Comparison of ENCODE assay signal across 21 mouse cellular contexts in the genomic region with DNA sequence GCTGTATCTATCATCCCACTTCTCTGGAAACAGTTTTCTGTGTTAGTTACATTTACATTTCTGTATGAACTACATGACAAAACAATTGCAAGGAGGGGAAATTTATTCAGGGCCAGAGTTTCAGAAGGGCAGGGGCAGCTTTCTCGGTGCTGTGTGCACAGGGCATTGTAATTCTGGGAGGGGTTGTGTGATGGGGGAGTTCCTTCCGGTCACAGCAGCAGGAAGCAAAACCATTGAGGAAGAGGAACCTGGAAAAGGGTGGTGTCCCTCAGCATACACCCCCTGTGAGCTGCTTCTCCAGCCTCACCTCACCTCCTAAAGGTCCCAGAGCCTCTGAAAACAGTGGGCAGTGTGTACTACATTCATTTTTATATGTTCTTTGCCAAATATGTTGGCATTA. TPM values are rescaled to one million over a fixed set of nuclear protein-coding genes. Genes with fewer than 3 reads are reported as not detected.
DNase-seq lines count a peak whose midpoint lies in the region; ATAC-seq and TF ChIP-seq lines count a peak whose summit lies in the region.
"Had no signal": no experiment of that assay in that cellular context is flagged by ENCODE, and none has a peak within 500 bp of the region (broad histone marks: within the 10 kb centered on the region; RNA-seq: fewer than 3 reads in every experiment).

No protein-coding gene starts in this region.

- H3K36me3 ChIP-seq in lung, postnatal 0 days (ENCODE audit: insufficient read depth, low read length): no peaks in the 10 kb centered on the region
- H3K36me3 ChIP-seq in splenic B cell, adult 2 months (ENCODE audit: control insufficient read depth, insufficient read depth, low read length, poor library complexity, severe bottlenecking): no peaks in the 10 kb centered on the region
- H3K36me3 ChIP-seq in forebrain, postnatal 0 days (ENCODE audit: insufficient read depth): no peaks in the 10 kb centered on the region
- H3K36me3 ChIP-seq: embryonic facial prominence, embryonic 10.5 days; heart, embryonic 10.5 days; limb, embryonic 10.5 days; neural tube, embryonic 12.5 days had no signal

- H3K27ac ChIP-seq in lung, postnatal 0 days (ENCODE audit: low read length): no peak overlapping the region
- no peak overlapping the region for H3K27ac ChIP-seq in forebrain, postnatal 0 days (ENCODE audit: low read depth, low read length)
- H3K27ac ChIP-seq in gastrocnemius, adult 2 months: no peak overlapping the region
- H3K27ac ChIP-seq: embryonic facial prominence, embryonic 10.5 days; heart, embryonic 10.5 days; limb, embryonic 10.5 days; neural tube, embryonic 12.5 days had no signal

- 35% methylated on average over 2 of the region's 2 CpGs for WGBS in lung, postnatal 0 days
- WGBS in forebrain, postnatal 0 days: 48% methylated on average over 2 of the region's 2 CpGs

- no peak for TF ChIP-seq EP300 in lung, postnatal 0 days (IDR thresholded peaks at IDR 0.05)

- H3K27me3 ChIP-seq in lung, postnatal 0 days (replicated peaks; ENCODE audit: insufficient read depth, low read length): no peaks in the 10 kb centered on the region
- H3K27me3 ChIP-seq in splenic B cell, adult 2 months (ENCODE audit: control insufficient read depth, insufficient read depth, low read length, poor library complexity, severe bottlenecking): no peaks in the 10 kb centered on the region
- no peaks in the 10 kb centered on the region for H3K27me3 ChIP-seq in forebrain, postnatal 0 days (ENCODE audit: insufficient read depth, low read length)
- H3K27me3 ChIP-seq: neural tube, embryonic 12.5 days; Patski had no signal

- no peak for DNase-seq in lung, postnatal 0 days (ENCODE audit: low spot score)
- DNase-seq in lung, postnatal 14 days: no peak
- peak; percentile 89 for DNase-seq in ES-CJ7 (ENCODE audit: low read depth, low spot score)
- peak; percentile 40 for DNase-seq in induced T-regulatory cell, adult 2 months (ENCODE audit: low read depth)
- peak; percentile 44 for DNase-seq in splenic B cell, adult 2 months (ENCODE audit: low read depth, low spot score)
- DNase-seq in forebrain, postnatal 0 days: no peak
- no peak for DNase-seq in gastrocnemius, adult 2 months
- DNase-seq: adrenal gland, postnatal 25 days; cerebellum, adult 11 months; cerebellum, postnatal 36 days; gastrocnemius, postnatal 25 days; liver, postnatal 0 days; right cerebral cortex, adult 18-20 months; thymus, postnatal 14 days had no signal

- H3K9ac ChIP-seq in lung, postnatal 0 days (replicated peaks; ENCODE audit: low read depth): no peak overlapping the region
- no peak overlapping the region for H3K9ac ChIP-seq in forebrain, postnatal 0 days
- H3K9ac ChIP-seq: liver, postnatal 0 days; neural tube, embryonic 12.5 days had no signal

- TF ChIP-seq CTCF in lung, postnatal 0 days (IDR thresholded peaks at IDR 0.05): no peak
- no peak for TF ChIP-seq CTCF in forebrain, postnatal 0 days (IDR thresholded peaks at IDR 0.05; ENCODE audit: low read depth)
- TF ChIP-seq CTCF in gastrocnemius, adult 2 months (IDR thresholded peaks at IDR 0.05): no peak

- no peak overlapping the region for H3K4me2 ChIP-seq in lung, postnatal 0 days (replicated peaks; ENCODE audit: low read depth, low read length)
- H3K4me2 ChIP-seq in forebrain, postnatal 0 days (ENCODE audit: low read depth): no peak overlapping the region
- H3K4me2 ChIP-seq: neural tube, embryonic 12.5 days had no signal

- H3K4me3 ChIP-seq in lung, postnatal 0 days (ENCODE audit: low read depth, low read length): no peak overlapping the region
- no peak overlapping the region for H3K4me3 ChIP-seq in forebrain, postnatal 0 days (ENCODE audit: low read depth, low read length)
- H3K4me3 ChIP-seq in gastrocnemius, adult 2 months: no peak overlapping the region
- H3K4me3 ChIP-seq: embryonic facial prominence, embryonic 10.5 days; heart, embryonic 10.5 days; limb, embryonic 10.5 days; neural tube, embryonic 12.5 days had no signal

- H3K4me1 ChIP-seq in lung, postnatal 0 days (ENCODE audit: insufficient read depth, low read depth, low read length): no peaks in the 10 kb centered on the region
- H3K4me1 ChIP-seq in forebrain, postnatal 0 days (ENCODE audit: insufficient read depth): no peaks in the 10 kb centered on the region
- H3K4me1 ChIP-seq: embryonic facial prominence, embryonic 10.5 days; heart, embryonic 10.5 days; neural tube, embryonic 12.5 days had no signal

- intact Hi-C loops in gastrocnemius, adult 2 months (cut with DNase I): no loop called here

- H3K9me3 ChIP-seq in lung, postnatal 0 days (ENCODE audit: low read length): no peaks in the 10 kb centered on the region
- no peaks in the 10 kb centered on the region for H3K9me3 ChIP-seq in forebrain, postnatal 0 days (ENCODE audit: low read length)
- H3K9me3 ChIP-seq: embryonic facial prominence, embryonic 10.5 days; heart, embryonic 10.5 days; limb, embryonic 10.5 days; neural tube, embryonic 12.5 days had no signal

- ATAC-seq in lung, postnatal 0 days: peak; percentile 33; the same call in 1 of the 2 replicates
- ATAC-seq in forebrain, postnatal 0 days: no peak
- ATAC-seq: intestine, embryonic 16.5 days; liver, postnatal 0 days; Patski had no signal

RNA-seq across cellular contexts. Expression of gene Cd86, which starts 9.4 kb away (rescaled TPM):
- polyA plus RNA-seq in lung, postnatal 0 days (2015; fragmentation: Nextera tagmentation; extraction: Ambion mirVana): 1.9 and 2.6 TPM in 2 replicates
- total RNA-seq in forebrain, postnatal 0 days (2014; rRNA removed): 1.6 and 1.7 TPM in 2 replicates
- polyA plus RNA-seq in forebrain, postnatal 0 days (2015; fragmentation: Nextera tagmentation; extraction: Ambion mirVana): 2.0 and 2.1 TPM in 2 replicates
- under 1 TPM; 0.13 to 0.17 TPM for total RNA-seq in gastrocnemius, adult 2 months (2021)
- polyA plus RNA-seq: Patski had no signal

RNA-seq across cellular contexts. Expression of gene Ildr1, which starts 18.5 kb away (rescaled TPM):
- polyA plus RNA-seq in lung, postnatal 0 days (2015; fragmentation: Nextera tagmentation; extraction: Ambion mirVana): 8.8 and 10.7 TPM in 2 replicates
- 0.31 and 0.76 TPM in 2 replicates for total RNA-seq in forebrain, postnatal 0 days (2014; rRNA removed)
- 0.43 and 1.1 TPM in 2 replicates for polyA plus RNA-seq in forebrain, postnatal 0 days (2015; fragmentation: Nextera tagmentation; extraction: Ambion mirVana)
- total RNA-seq in gastrocnemius, adult 2 months (2021): under 1 TPM in 1 of 2 experiments, not detected in 1; 0.14 TPM
- total RNA-seq: adrenal gland, postnatal 25 days had no signal
- polyA plus RNA-seq: heart, postnatal 0 days; neural tube, embryonic 12.5 days; Patski had no signal

Comparison
In these comparisons a context has a peak if more than half of its experiments do, and no peak if none do; other contexts are left out.
1. DNase-seq: peak in ES-CJ7 (single experiment), induced T-regulatory cell, adult 2 months (single experiment) and splenic B cell, adult 2 months (single experiment); none in lung, postnatal 0 days (single experiment), lung, postnatal 14 days (single experiment), forebrain, postnatal 0 days (single experiment) and gastrocnemius, adult 2 months (single experiment).